Mouse (Mus musculus): ENCODE results near the gene Rfesd. TPM values are rescaled to one million over a fixed set of nuclear protein-coding genes. Genes with fewer than 3 reads are reported as not detected.

Rfesd gene
- polyA plus RNA-seq, 1 experiment from 2014 or later, result 19.8 TPM

GRCm38 (mm10) chr13:75988096-75988495 lies 30.4 kb downstream of the Rfesd start:
- ATAC-seq, result no peak
- TF ChIP-seq CTCF (IDR thresholded peaks at IDR 0.05), result no peak
- ChIA-PET CTCF (no interaction called here), POLR2A (interaction anchor here (0.6 kb wide), 1 partner anchor 252 kb away, joined by 3 read pairs; no protein-coding TSS in a partner anchor)
- no peak for DNase-seq (ENCODE audit: low read depth, low spot score)
- no peaks in the 10 kb centered on the region for H3K27me3 ChIP-seq
- in situ Hi-C loops (cut with MboI; ENCODE audit: low pct_unique_long_range_greater_than_20kb), result no loop called here

- CTCF ChIA-PET, result interaction anchor here (0.9 to 3.2 kb wide), 2 partner anchors 10 to 12 kb away, joined by 3 to 9 read pairs; no protein-coding TSS in a partner anchor
- H3K27me3 ChIP-seq, result no peaks in the 10 kb centered on the region
- no peak for ATAC-seq
- in situ Hi-C loops (cut with MboI; ENCODE audit: low pct_unique_long_range_greater_than_20kb), result no loop called here
- POLR2A ChIA-PET, result no interaction called here
- TF ChIP-seq CTCF (IDR thresholded peaks at IDR 0.05), result peak; percentile 59
- no peak for DNase-seq (ENCODE audit: low read depth, low spot score)
Measured at GRCm38 (mm10) chr13:75981901-75982300, 36.6 kb downstream of the Rfesd start.

- ChIA-PET CTCF (interaction anchor here (1.4 kb wide), 1 partner anchor 15 kb away, joined by 3 read pairs; no protein-coding TSS in a partner anchor), POLR2A (no interaction called here)
- in situ Hi-C loops (cut with MboI; ENCODE audit: low pct_unique_long_range_greater_than_20kb), result no loop called here
- no peak for ATAC-seq
- DNase-seq (ENCODE audit: low read depth, low spot score), result no peak
- no peak for TF ChIP-seq CTCF (IDR thresholded peaks at IDR 0.05)
- no peaks in the 10 kb centered on the region for H3K27me3 ChIP-seq
Measured at GRCm38 (mm10) chr13:75976649-75977048, 41.9 kb downstream of the Rfesd start.

GRCm38 (mm10) chr13:75976218-75976617 lies 42.3 kb downstream of the Rfesd start:
- no peaks in the 10 kb centered on the region for H3K27me3 ChIP-seq
- ATAC-seq (no peak), DNase-seq (ENCODE audit: low read depth, low spot score) (no peak)
- in situ Hi-C loops (cut with MboI; ENCODE audit: low pct_unique_long_range_greater_than_20kb), result no loop called here
- ChIA-PET POLR2A (interaction anchor here (0.6 kb wide), 1 partner anchor 32 kb away, joined by 4 read pairs; no protein-coding TSS in a partner anchor), CTCF (interaction anchor here (1.4 kb wide), 1 partner anchor 15 kb away, joined by 3 read pairs; no protein-coding TSS in a partner anchor)
- no peak for TF ChIP-seq CTCF (IDR thresholded peaks at IDR 0.05)

GRCm38 (mm10) chr13:75975629-75976028 lies 42.9 kb downstream of the Rfesd start:
- in situ Hi-C loops (cut with MboI; ENCODE audit: low pct_unique_long_range_greater_than_20kb), result no loop called here
- H3K27me3 ChIP-seq, result no peaks in the 10 kb centered on the region
- ChIA-PET POLR2A (interaction anchor here (0.6 kb wide), 1 partner anchor 32 kb away, joined by 4 read pairs; no protein-coding TSS in a partner anchor), CTCF (interaction anchor here (1.4 kb wide), 1 partner anchor 16 kb away, joined by 3 read pairs; no protein-coding TSS in a partner anchor)
- no peak for TF ChIP-seq CTCF (IDR thresholded peaks at IDR 0.05)
- DNase-seq (ENCODE audit: low read depth, low spot score) (no peak), ATAC-seq (no peak)

DNA sequence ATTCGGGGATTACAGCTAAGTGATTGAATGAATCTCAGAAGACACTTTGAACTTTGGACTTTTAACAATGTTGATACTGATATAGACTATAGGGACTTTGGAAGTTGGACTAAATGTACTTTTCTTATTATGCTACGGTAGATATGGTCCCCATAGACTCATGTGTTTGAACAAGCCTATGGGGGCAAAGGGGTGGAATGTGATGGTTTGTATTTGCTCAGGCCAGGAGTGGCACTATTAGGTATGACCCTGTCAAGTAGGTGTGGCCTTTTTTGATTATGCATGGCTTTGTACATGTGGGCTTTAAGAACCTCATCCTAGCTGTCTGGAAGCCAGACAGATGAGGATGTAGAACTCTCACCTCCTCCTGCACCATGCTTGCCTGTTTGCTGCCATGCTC lies 44.0 kb downstream of the Rfesd start:
- no peak for DNase-seq (ENCODE audit: low read depth, low spot score)
- POLR2A ChIA-PET, result no interaction called here
- in situ Hi-C loops (cut with MboI; ENCODE audit: low pct_unique_long_range_greater_than_20kb), result loop anchor here (25.0 kb wide), 1 partner anchor 338 kb away; the partner anchor contains the start of gene Fam81b
- no peaks in the 10 kb centered on the region for H3K27me3 ChIP-seq
- TF ChIP-seq CTCF (IDR thresholded peaks at IDR 0.05), result no peak
- CTCF ChIA-PET, result interaction anchor here (0.8 to 0.9 kb wide), 2 partner anchors 32 to 34 kb away, joined by 3 read pairs; no protein-coding TSS in a partner anchor
- no peak for ATAC-seq

- in situ Hi-C loops (cut with MboI; ENCODE audit: low pct_unique_long_range_greater_than_20kb), result loop anchor here (25.0 kb wide), 1 partner anchor 345 kb away; the partner anchor contains the start of gene Fam81b
- ATAC-seq, result no peak
- POLR2A ChIA-PET, result interaction anchor here (1.2 kb wide), 1 partner anchor 24 kb away, joined by 3 read pairs; no protein-coding TSS in a partner anchor
- no peak for TF ChIP-seq CTCF (IDR thresholded peaks at IDR 0.05)
- no peaks in the 10 kb centered on the region for H3K27me3 ChIP-seq
- no peak for DNase-seq (ENCODE audit: low read depth, low spot score)
- CTCF ChIA-PET, result interaction anchor here (1.1 kb wide), 1 partner anchor 16 kb away, joined by 3 read pairs; no protein-coding TSS in a partner anchor
Measured at GRCm38 (mm10) chr13:75966850-75967249, 51.7 kb downstream of the Rfesd start, which contains the start of gene Spata9. Spata9 (plus strand) TSS chr13:75967150.

DNA sequence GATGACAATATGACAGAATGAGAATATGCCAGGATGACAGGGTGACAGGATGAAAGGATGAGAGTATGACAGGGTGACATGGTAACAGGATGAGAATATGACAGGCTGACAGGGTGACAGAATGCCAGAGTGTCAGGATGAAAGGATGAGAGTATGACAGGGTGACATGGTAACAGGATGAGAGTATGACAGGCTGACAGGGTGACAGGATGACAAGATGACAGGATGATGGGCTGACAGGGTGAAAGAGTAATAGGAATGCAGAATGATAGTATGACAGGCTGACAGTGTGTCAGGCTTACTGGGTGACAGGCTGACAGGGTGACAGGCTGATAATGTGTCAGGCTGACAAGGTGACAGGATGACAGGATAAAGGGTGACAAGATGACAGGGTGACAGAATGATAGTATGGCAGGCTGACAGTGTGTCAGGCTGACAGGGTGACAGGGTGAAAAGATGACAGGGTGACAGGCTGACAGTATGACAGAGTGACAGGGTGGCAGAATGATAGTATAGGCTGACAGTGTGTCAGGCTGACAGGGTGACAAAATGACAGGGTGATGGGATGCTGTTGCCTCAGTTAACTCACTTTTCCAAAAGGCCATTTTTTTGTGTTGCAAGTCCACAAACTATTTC lies 63.0 kb downstream of the Rfesd start:
- POLR2A ChIA-PET, result no interaction called here
- in situ Hi-C loops (cut with MboI; ENCODE audit: low pct_unique_long_range_greater_than_20kb), result loop anchor here (25.0 kb wide), 1 partner anchor 357 kb away; the partner anchor contains the start of gene Fam81b

More for the DNA sequence above, 63.0 kb downstream of the Rfesd start:
- CTCF ChIA-PET, result no interaction called here
- no peak for TF ChIP-seq CTCF (IDR thresholded peaks at IDR 0.05)
- H3K27me3 ChIP-seq, result no peaks in the 10 kb centered on the region
- DNase-seq (ENCODE audit: low read depth, low spot score) (no peak), ATAC-seq (no peak)

Other genes starting within 250 kb of the Rfesd start
- gene Glrx, start 178.9 kb downstream of the Rfesd start, polyA plus RNA-seq (2021), result 123 TPM
- 36.4 TPM for gene Rhobtb3, start 74.8 kb downstream of the Rfesd start, polyA plus RNA-seq (2021)
- gene Spata9, start 51.6 kb downstream of the Rfesd start, polyA plus RNA-seq (2021), result 1.7 TPM
- not detected for gene Gpr150, start 38.3 kb upstream of the Rfesd start, polyA plus RNA-seq (2021)
- gene Arsk, start 79.9 kb upstream of the Rfesd start, polyA plus RNA-seq (2021), result 39.1 TPM
- 23.8 TPM for gene Ttc37, start 80.0 kb upstream of the Rfesd start, polyA plus RNA-seq (2021)